Mouse (Mus musculus) kidney, adult 18-20 months (tissue): Measurements from ENCODE around the gene Agap1.

ENCODE experiments used
- DNase-seq: peaks from one replicate; pipeline ENCODE4 v3.0.0; 2021

The Agap1 gene

GRCm38 (mm10) chr1:89942395-89942976 is 487.9 kb downstream of the Agap1 start:
- DNase-seq, result no peak

DNA sequence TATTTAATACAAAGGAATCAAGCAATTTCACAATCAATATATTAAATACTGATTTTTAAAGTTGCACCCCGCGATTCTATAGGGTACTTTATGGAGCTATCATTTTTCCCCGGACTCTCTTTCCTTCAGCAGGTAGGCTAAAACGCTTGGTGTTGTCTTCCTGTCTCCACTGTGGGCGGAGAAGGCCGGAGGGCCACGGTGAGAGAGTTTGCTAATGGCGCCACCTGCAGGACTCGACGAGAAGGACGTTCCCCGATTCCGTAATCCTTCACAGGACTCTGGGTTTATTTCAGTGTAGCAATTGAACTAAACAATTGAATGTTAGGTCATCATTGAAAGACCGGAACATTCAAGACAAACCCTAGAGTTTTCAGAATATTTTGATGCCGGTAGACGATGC is 488.6 kb downstream of the Agap1 start:
- DNase-seq, result peak; percentile 83
